Mouse (Mus musculus) olfactory bulb, adult 2 months (tissue): ENCODE data around the gene Gpr171.

Source experiments
- CTCF ChIP-seq: fragments of 200-500 bp; IDR thresholded peaks from 2 replicates; pipeline ENCODE4 v1.5.1; 2012; ENCODE audit warnings: low read depth, mild to moderate bottlenecking, low read length, moderate library complexity; ENCODE audit not compliant: insufficient read depth
- POLR2A ChIP-seq: fragments of 200-500 bp; IDR thresholded peaks from 2 replicates; pipeline ENCODE4 v1.6.1; 2012; ENCODE audit warnings: mild to moderate bottlenecking, low read depth, low read length, moderate library complexity; ENCODE audit not compliant: insufficient read depth

DNA sequence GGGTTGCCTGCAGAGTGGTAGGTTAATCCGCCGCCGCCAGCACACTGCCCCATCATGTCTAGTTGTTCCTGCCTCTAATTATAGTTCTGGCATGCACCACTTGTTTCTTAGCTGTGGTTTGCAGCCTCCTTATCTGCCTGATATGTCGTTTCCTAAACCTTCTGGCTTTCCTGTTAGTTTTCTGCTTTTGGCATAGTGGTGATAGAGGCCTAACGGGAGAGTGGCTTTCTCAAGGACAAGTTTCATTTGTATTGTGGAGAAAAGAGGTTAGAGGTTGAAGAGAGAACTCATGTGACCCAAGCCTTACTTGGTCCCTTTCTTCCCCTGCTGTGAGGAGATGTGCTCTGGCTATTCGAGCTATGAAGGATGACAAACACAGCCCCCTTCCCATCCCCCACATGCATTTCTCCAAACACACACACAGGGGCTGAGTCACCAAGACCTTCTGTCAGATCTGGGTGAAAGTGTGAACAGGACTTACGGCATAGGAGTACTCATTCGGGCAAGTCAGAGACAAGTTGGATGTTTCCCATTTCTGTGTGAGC is 12.4 kb upstream of the Gpr171 start:
- TF ChIP-seq CTCF (no peak), POLR2A (no peak)
